Mouse (Mus musculus): Measurements from ENCODE around the gene Zdhhc6. TPM values are rescaled to one million over a fixed set of nuclear protein-coding genes. Genes with fewer than 3 reads are reported as not detected.

Gene Zdhhc6
- total RNA-seq, 1 experiment: 56.8 TPM

- no peaks in the 10 kb centered on the region for H3K9me3 ChIP-seq (ENCODE audit: control insufficient read depth, insufficient read depth, low read depth, low read length)
- H3K36me3 ChIP-seq (ENCODE audit: control insufficient read depth, insufficient read depth, low read length, poor library complexity, severe bottlenecking): no peaks in the 10 kb centered on the region
- no peak for DNase-seq (ENCODE audit: low read depth, low spot score)
- H3K4me3 ChIP-seq (ENCODE audit: insufficient read depth in 1 of 2, low read depth in 1 of 2, low read length in 2 of 2, poor library complexity in 1 of 2, severe bottlenecking in 1 of 2): no peak overlapping the region
- in situ Hi-C loops (cut with MboI; ENCODE audit: low sequenced_read_pairs in 2 of 2, unreplicated experiment in 2 of 2): no loop called here
- no peak overlapping the region for H3K9ac ChIP-seq (ENCODE audit: insufficient read depth, low read depth, low read length, poor library complexity, severe bottlenecking)
- TF ChIP-seq HCFC1 (IDR thresholded peaks at IDR 0.05; ENCODE audit: borderline replicate concordance, insufficient read depth, low read length) (no peak), ZC3H11A (IDR thresholded peaks at IDR 0.05; ENCODE audit: borderline replicate concordance, low read depth, low read length) (no peak), ZNF384 (IDR thresholded peaks at IDR 0.05; ENCODE audit: low read depth, low read length) (no peak), MAFK (IDR thresholded peaks at IDR 0.05; ENCODE audit: insufficient read depth, low read depth, low read length) (no peak), CHD2 (IDR thresholded peaks at IDR 0.05; ENCODE audit: low read depth, low read length) (no peak)
- H3K27ac ChIP-seq (ENCODE audit: insufficient read depth, low read depth, low read length, poor library complexity, severe bottlenecking): no peak overlapping the region
- no peaks in the 10 kb centered on the region for H3K4me1 ChIP-seq (ENCODE audit: control insufficient read depth in 2 of 2, insufficient read depth in 2 of 2, low read length in 2 of 2, poor library complexity in 1 of 2)
These were observed 71.0 kb downstream of the Zdhhc6 start for GRCm38 (mm10) chr19:55244791-55245231.

- H3K9me3 ChIP-seq (ENCODE audit: control insufficient read depth, insufficient read depth, low read depth, low read length): no peaks in the 10 kb centered on the region
- no peak within 1 kb of the TSS for H3K27ac ChIP-seq (ENCODE audit: insufficient read depth, low read depth, low read length, poor library complexity, severe bottlenecking)
- H3K4me3 ChIP-seq (ENCODE audit: insufficient read depth in 1 of 2, low read depth in 1 of 2, low read length in 2 of 2, poor library complexity in 1 of 2, severe bottlenecking in 1 of 2): no peak within 1 kb of the TSS
- in situ Hi-C loops (cut with MboI; ENCODE audit: low sequenced_read_pairs in 2 of 2, unreplicated experiment in 2 of 2): no loop called here
- no peak within 1 kb of the TSS for H3K9ac ChIP-seq (ENCODE audit: insufficient read depth, low read depth, low read length, poor library complexity, severe bottlenecking)
- H3K4me1 ChIP-seq (ENCODE audit: control insufficient read depth in 2 of 2, insufficient read depth in 2 of 2, low read length in 2 of 2, poor library complexity in 1 of 2): no peaks in the 10 kb centered on the region
- TF ChIP-seq HCFC1 (IDR thresholded peaks at IDR 0.05; ENCODE audit: borderline replicate concordance, insufficient read depth, low read length) (no peak), ZNF384 (IDR thresholded peaks at IDR 0.05; ENCODE audit: low read depth, low read length) (no peak), CHD2 (IDR thresholded peaks at IDR 0.05; ENCODE audit: low read depth, low read length) (no peak), ZC3H11A (IDR thresholded peaks at IDR 0.05; ENCODE audit: borderline replicate concordance, low read depth, low read length) (no peak), MAFK (IDR thresholded peaks at IDR 0.05; ENCODE audit: insufficient read depth, low read depth, low read length) (no peak)
- no peak for DNase-seq (ENCODE audit: low read depth, low spot score)
- H3K36me3 ChIP-seq (ENCODE audit: control insufficient read depth, insufficient read depth, low read length, poor library complexity, severe bottlenecking): no peaks in the 10 kb centered on the region
These were observed 74.6 kb downstream of the Zdhhc6 start, which contains the start of gene Gucy2g for GRCm38 (mm10) chr19:55241186-55241645. TSS of gene Gucy2g (minus strand) at chr19:55241236.

GRCm38 (mm10) chr19:55239766-55240426 lies 75.9 kb downstream of the Zdhhc6 start:
- no peak for DNase-seq (ENCODE audit: low read depth, low spot score)
- Histone ChIP-seq H3K36me3 (ENCODE audit: control insufficient read depth, insufficient read depth, low read length, poor library complexity, severe bottlenecking) (no peaks in the 10 kb centered on the region), H3K9me3 (ENCODE audit: control insufficient read depth, insufficient read depth, low read depth, low read length) (no peaks in the 10 kb centered on the region), H3K4me1 (ENCODE audit: control insufficient read depth in 2 of 2, insufficient read depth in 2 of 2, low read length in 2 of 2, poor library complexity in 1 of 2) (no peaks in the 10 kb centered on the region), H3K27ac (ENCODE audit: insufficient read depth, low read depth, low read length, poor library complexity, severe bottlenecking) (no peak overlapping the region), H3K9ac (ENCODE audit: insufficient read depth, low read depth, low read length, poor library complexity, severe bottlenecking) (no peak overlapping the region), H3K4me3 (ENCODE audit: insufficient read depth in 1 of 2, low read depth in 1 of 2, low read length in 2 of 2, poor library complexity in 1 of 2, severe bottlenecking in 1 of 2) (no peak overlapping the region)
- in situ Hi-C loops (cut with MboI; ENCODE audit: low sequenced_read_pairs in 2 of 2, unreplicated experiment in 2 of 2): no loop called here
- no peak for TF ChIP-seq ZC3H11A (IDR thresholded peaks at IDR 0.05; ENCODE audit: borderline replicate concordance, low read depth, low read length)
- no peak for TF ChIP-seq CHD2 (IDR thresholded peaks at IDR 0.05; ENCODE audit: low read depth, low read length)
- TF ChIP-seq HCFC1 (IDR thresholded peaks at IDR 0.05; ENCODE audit: borderline replicate concordance, insufficient read depth, low read length): no peak
- TF ChIP-seq MAFK (IDR thresholded peaks at IDR 0.05; ENCODE audit: insufficient read depth, low read depth, low read length): no peak
- TF ChIP-seq ZNF384 (IDR thresholded peaks at IDR 0.05; ENCODE audit: low read depth, low read length): no peak

GRCm38 (mm10) chr19:55236564-55236963 lies 79.3 kb downstream of the Zdhhc6 start:
- Histone ChIP-seq H3K4me1 (ENCODE audit: control insufficient read depth in 2 of 2, insufficient read depth in 2 of 2, low read length in 2 of 2, poor library complexity in 1 of 2) (no peaks in the 10 kb centered on the region), H3K9me3 (ENCODE audit: control insufficient read depth, insufficient read depth, low read depth, low read length) (no peaks in the 10 kb centered on the region), H3K27ac (ENCODE audit: insufficient read depth, low read depth, low read length, poor library complexity, severe bottlenecking) (no peak overlapping the region), H3K36me3 (ENCODE audit: control insufficient read depth, insufficient read depth, low read length, poor library complexity, severe bottlenecking) (no peaks in the 10 kb centered on the region), H3K4me3 (ENCODE audit: insufficient read depth in 1 of 2, low read depth in 1 of 2, low read length in 2 of 2, poor library complexity in 1 of 2, severe bottlenecking in 1 of 2) (no peak overlapping the region), H3K9ac (ENCODE audit: insufficient read depth, low read depth, low read length, poor library complexity, severe bottlenecking) (no peak overlapping the region)
- in situ Hi-C loops (cut with MboI; ENCODE audit: low sequenced_read_pairs in 2 of 2, unreplicated experiment in 2 of 2): no loop called here
- TF ChIP-seq ZNF384 (IDR thresholded peaks at IDR 0.05; ENCODE audit: low read depth, low read length): no peak
- DNase-seq (ENCODE audit: low read depth, low spot score): no peak

- Histone ChIP-seq H3K4me3 (ENCODE audit: insufficient read depth in 1 of 2, low read depth in 1 of 2, low read length in 2 of 2, poor library complexity in 1 of 2, severe bottlenecking in 1 of 2) (no peak overlapping the region), H3K4me1 (ENCODE audit: control insufficient read depth in 2 of 2, insufficient read depth in 2 of 2, low read length in 2 of 2, poor library complexity in 1 of 2) (no peaks in the 10 kb centered on the region), H3K36me3 (ENCODE audit: control insufficient read depth, insufficient read depth, low read length, poor library complexity, severe bottlenecking) (no peaks in the 10 kb centered on the region), H3K9me3 (ENCODE audit: control insufficient read depth, insufficient read depth, low read depth, low read length) (no peaks in the 10 kb centered on the region), H3K27ac (ENCODE audit: insufficient read depth, low read depth, low read length, poor library complexity, severe bottlenecking) (no peak overlapping the region), H3K9ac (ENCODE audit: insufficient read depth, low read depth, low read length, poor library complexity, severe bottlenecking) (no peak overlapping the region)
- no peak for DNase-seq (ENCODE audit: low read depth, low spot score)
- in situ Hi-C loops (cut with MboI; ENCODE audit: low sequenced_read_pairs in 2 of 2, unreplicated experiment in 2 of 2): no loop called here
- TF ChIP-seq ZC3H11A (IDR thresholded peaks at IDR 0.05; ENCODE audit: borderline replicate concordance, low read depth, low read length) (no peak), CHD2 (IDR thresholded peaks at IDR 0.05; ENCODE audit: low read depth, low read length) (no peak), HCFC1 (IDR thresholded peaks at IDR 0.05; ENCODE audit: borderline replicate concordance, insufficient read depth, low read length) (no peak), ZNF384 (IDR thresholded peaks at IDR 0.05; ENCODE audit: low read depth, low read length) (no peak), MAFK (IDR thresholded peaks at IDR 0.05; ENCODE audit: insufficient read depth, low read depth, low read length) (no peak)
These were observed 79.8 kb downstream of the Zdhhc6 start for GRCm38 (mm10) chr19:55236026-55236425.

Measured in ES-E14 (cell line).